Mouse (Mus musculus): ENCODE results near the gene Bcl2l12.

GRCm38 (mm10) chr7:45037720-45038361 lies 39.3 kb upstream of the Bcl2l12 start:
- peak; percentile 95 for TF ChIP-seq CTCF (IDR thresholded peaks at IDR 0.05; ENCODE audit: low read depth)
- TF ChIP-seq EP300 (IDR thresholded peaks at IDR 0.05; ENCODE audit: low read depth): no peak

All from liver, embryonic 14.5 days (tissue).